Mouse (Mus musculus): ENCODE measurements around the gene Hic1.
A peak's percentile ranks its signal among the peaks of the same experiment; 100 is the strongest.

Gene Hic1

GRCm38 (mm10) chr11:75169405-75170080 lies at the start of gene Hic1:
Gene Hic1 (minus strand): TSS chr11:75169519.
- no peak for DNase-seq (ENCODE audit: low spot score)

GRCm38 (mm10) chr11:75214081-75214950 lies 45.0 kb upstream of the Hic1 start:
- DNase-seq (ENCODE audit: low spot score) = no peak

GRCm38 (mm10) chr11:75213372-75214080 lies 44.2 kb upstream of the Hic1 start:
- DNase-seq (ENCODE audit: low spot score) = no peak

- DNase-seq (ENCODE audit: low spot score) = no peak
These were observed 43.6 kb upstream of the Hic1 start for GRCm38 (mm10) chr11:75212876-75213275.

GRCm38 (mm10) chr11:75212031-75212667 lies 42.8 kb upstream of the Hic1 start:
- peak; percentile 44 for DNase-seq (ENCODE audit: low spot score)

GRCm38 (mm10) chr11:75210755-75211154 lies 41.4 kb upstream of the Hic1 start:
- DNase-seq (ENCODE audit: low spot score) = no peak

- no peak for DNase-seq (ENCODE audit: low spot score)
These were observed 40.8 kb upstream of the Hic1 start for GRCm38 (mm10) chr11:75210093-75210492.

- peak; percentile 47 for DNase-seq (ENCODE audit: low spot score)
These were observed 40.0 kb upstream of the Hic1 start for GRCm38 (mm10) chr11:75209363-75209762.

GRCm38 (mm10) chr11:75206347-75206746 lies 37.0 kb upstream of the Hic1 start:
- DNase-seq (ENCODE audit: low spot score) = no peak

- DNase-seq (ENCODE audit: low spot score) = no peak
These were observed 35.2 kb upstream of the Hic1 start for GRCm38 (mm10) chr11:75204472-75204871.

GRCm38 (mm10) chr11:75203926-75204325 lies 34.6 kb upstream of the Hic1 start:
- DNase-seq (ENCODE audit: low spot score) = no peak

GRCm38 (mm10) chr11:75201721-75202120 lies 32.4 kb upstream of the Hic1 start:
- no peak for DNase-seq (ENCODE audit: low spot score)

- peak; percentile 69 for DNase-seq (ENCODE audit: low spot score)
These were observed 31.6 kb upstream of the Hic1 start for GRCm38 (mm10) chr11:75200935-75201334.

GRCm38 (mm10) chr11:75199951-75200350 lies 30.6 kb upstream of the Hic1 start:
- DNase-seq (ENCODE audit: low spot score) = no peak

GRCm38 (mm10) chr11:75198792-75199191 lies 29.5 kb upstream of the Hic1 start:
- DNase-seq (ENCODE audit: low spot score) = no peak

- DNase-seq (ENCODE audit: low spot score) = no peak
These were observed 28.6 kb upstream of the Hic1 start for GRCm38 (mm10) chr11:75197956-75198355.

- no peak for DNase-seq (ENCODE audit: low spot score)
These were observed 26.8 kb upstream of the Hic1 start for GRCm38 (mm10) chr11:75196131-75196530.

- DNase-seq (ENCODE audit: low spot score) = no peak
These were observed 25.6 kb upstream of the Hic1 start for GRCm38 (mm10) chr11:75194850-75195461.

GRCm38 (mm10) chr11:75194121-75194849 lies 25.0 kb upstream of the Hic1 start:
- no peak for DNase-seq (ENCODE audit: low spot score)

- peak; percentile 70 for DNase-seq (ENCODE audit: low spot score)
These were observed 24.1 kb upstream of the Hic1 start, which contains the start of gene Rtn4rl1 for GRCm38 (mm10) chr11:75193256-75194071. Gene Rtn4rl1 (plus strand): TSS chr11:75193783.
